Mouse (Mus musculus): ENCODE data around the gene Irf4.

The Irf4 gene

GRCm38 (mm10) chr13:30738310-30738840 is 10.7 kb upstream of the Irf4 start:
- no peak for DNase-seq (ENCODE audit: low read depth, low spot score)

- no peak for DNase-seq (ENCODE audit: low read depth, low spot score)
These were observed 7.9 kb upstream of the Irf4 start for GRCm38 (mm10) chr13:30741172-30741571.

- DNase-seq (ENCODE audit: low read depth, low spot score), result no peak
These were observed 6.5 kb upstream of the Irf4 start for GRCm38 (mm10) chr13:30742411-30742970.

- DNase-seq (ENCODE audit: low read depth, low spot score), result no peak
These were observed 3.9 kb upstream of the Irf4 start for GRCm38 (mm10) chr13:30745121-30745520.

- no peak for DNase-seq (ENCODE audit: low read depth, low spot score)
These were observed 2.0 kb upstream of the Irf4 start for GRCm38 (mm10) chr13:30747068-30747467.

- DNase-seq (ENCODE audit: low read depth, low spot score), result no peak
These were observed 1.5 kb upstream of the Irf4 start for GRCm38 (mm10) chr13:30747504-30747903.

- DNase-seq (ENCODE audit: low read depth, low spot score), result no peak
These were observed 705 bp upstream of the Irf4 start for GRCm38 (mm10) chr13:30748321-30748720.

- no peak for DNase-seq (ENCODE audit: low read depth, low spot score)
These were observed 623 bp downstream of the Irf4 start for GRCm38 (mm10) chr13:30749557-30750141.

GRCm38 (mm10) chr13:30750461-30751303 is 1.7 kb downstream of the Irf4 start:
- no peak for DNase-seq (ENCODE audit: low read depth, low spot score)

GRCm38 (mm10) chr13:30751304-30751580 is 2.2 kb downstream of the Irf4 start:
- no peak for DNase-seq (ENCODE audit: low read depth, low spot score)

GRCm38 (mm10) chr13:30752581-30753187 is 3.7 kb downstream of the Irf4 start:
- no peak for DNase-seq (ENCODE audit: low read depth, low spot score)

GRCm38 (mm10) chr13:30753441-30753840 is 4.4 kb downstream of the Irf4 start:
- DNase-seq (ENCODE audit: low read depth, low spot score), result no peak

GRCm38 (mm10) chr13:30754066-30754465 is 5.0 kb downstream of the Irf4 start:
- no peak for DNase-seq (ENCODE audit: low read depth, low spot score)

- no peak for DNase-seq (ENCODE audit: low read depth, low spot score)
These were observed 5.9 kb downstream of the Irf4 start for GRCm38 (mm10) chr13:30754825-30755476.

- DNase-seq (ENCODE audit: low read depth, low spot score), result no peak
These were observed 6.6 kb downstream of the Irf4 start for GRCm38 (mm10) chr13:30755577-30755976.

- no peak for DNase-seq (ENCODE audit: low read depth, low spot score)
These were observed 7.1 kb downstream of the Irf4 start for GRCm38 (mm10) chr13:30755998-30756639.

- DNase-seq (ENCODE audit: low read depth, low spot score), result no peak
These were observed 8.4 kb downstream of the Irf4 start for GRCm38 (mm10) chr13:30757264-30757900.

GRCm38 (mm10) chr13:30758789-30759381 is 9.9 kb downstream of the Irf4 start:
- DNase-seq (ENCODE audit: low read depth, low spot score), result no peak

- DNase-seq (ENCODE audit: low read depth, low spot score), result no peak
These were observed 11.5 kb downstream of the Irf4 start for GRCm38 (mm10) chr13:30760374-30761090.

- no peak for DNase-seq (ENCODE audit: low read depth, low spot score)
These were observed 12.2 kb downstream of the Irf4 start for GRCm38 (mm10) chr13:30761151-30761631.

All from telencephalon, adult 2 months (tissue).